Mouse (Mus musculus): ENCODE measurements around the gene Gm27021. TPM values are rescaled to one million over a fixed set of nuclear protein-coding genes. Genes with fewer than 3 reads are reported as not detected.
A peak's percentile ranks its signal among the peaks of the same experiment; 100 is the strongest.

The Gm27021 gene
- total RNA-seq, 2 experiments from 2014 or later = not detected

- no peak for DNase-seq
Observed at GRCm38 (mm10) chr8:120602672-120603071, 65.2 kb downstream of the Gm27021 start.

DNA sequence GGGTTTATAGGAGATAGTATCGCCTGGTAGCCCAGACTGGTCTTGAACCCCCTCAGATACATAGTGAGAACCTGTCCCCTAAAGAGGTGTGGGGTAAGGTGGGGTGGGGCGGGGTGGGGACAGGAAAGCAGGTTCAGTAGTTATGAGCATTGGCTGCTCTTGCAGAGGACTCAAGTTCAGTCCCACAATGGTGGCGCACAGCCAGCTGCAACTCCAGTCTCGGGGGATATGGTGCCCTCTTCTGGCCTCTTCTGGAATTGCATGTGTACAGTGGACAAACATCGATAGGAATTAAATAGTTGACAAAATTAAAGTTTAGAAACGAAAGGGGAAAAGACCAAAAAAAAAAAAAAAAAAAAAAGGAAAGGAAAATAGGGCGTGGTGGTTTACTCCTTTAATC is 68.4 kb downstream of the Gm27021 start:
- peak; percentile 82 to 93 for DNase-seq

DNA sequence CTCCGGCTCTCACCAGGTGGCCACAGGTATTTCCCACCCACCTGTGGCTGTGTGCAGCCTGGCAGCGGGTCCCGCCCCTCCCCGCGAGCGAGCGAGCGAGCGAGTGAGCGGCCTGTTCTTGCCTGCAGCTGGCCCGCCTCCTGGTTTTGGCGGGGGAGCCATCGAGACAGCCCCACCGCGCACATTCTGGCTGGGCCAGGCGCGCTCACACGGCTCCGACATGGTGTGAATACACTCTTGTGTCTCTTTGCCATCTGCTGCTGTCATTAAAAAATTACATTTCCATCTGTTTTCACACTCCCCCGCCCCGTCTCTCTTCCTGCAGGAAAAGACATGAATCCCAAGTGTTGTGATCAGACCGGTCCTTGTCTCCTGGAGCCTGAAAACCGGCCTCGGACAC is 69.3 kb downstream of the Gm27021 start:
- peak; percentile 29 to 38 for DNase-seq

DNA sequence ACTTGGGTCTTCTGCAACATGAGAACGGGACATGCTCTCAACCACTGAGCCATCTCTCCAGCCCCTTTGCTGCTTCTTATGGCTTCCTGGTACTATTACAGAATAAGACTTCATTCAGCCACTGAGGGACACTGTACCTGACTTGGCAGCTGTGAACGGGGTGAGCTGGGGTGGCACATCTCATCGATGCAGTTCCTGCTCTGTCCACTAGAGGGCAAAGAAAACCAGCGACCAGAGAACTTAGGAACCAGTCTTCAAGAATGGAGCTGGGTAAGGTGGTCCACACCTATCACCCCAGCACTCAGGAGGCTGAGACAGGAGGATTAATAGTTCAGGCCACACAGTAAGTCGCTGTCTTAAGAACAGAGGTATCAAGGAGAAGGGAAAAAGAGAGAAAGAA is 71.9 kb downstream of the Gm27021 start:
- DNase-seq = peak; percentile 44 to 82

DNA sequence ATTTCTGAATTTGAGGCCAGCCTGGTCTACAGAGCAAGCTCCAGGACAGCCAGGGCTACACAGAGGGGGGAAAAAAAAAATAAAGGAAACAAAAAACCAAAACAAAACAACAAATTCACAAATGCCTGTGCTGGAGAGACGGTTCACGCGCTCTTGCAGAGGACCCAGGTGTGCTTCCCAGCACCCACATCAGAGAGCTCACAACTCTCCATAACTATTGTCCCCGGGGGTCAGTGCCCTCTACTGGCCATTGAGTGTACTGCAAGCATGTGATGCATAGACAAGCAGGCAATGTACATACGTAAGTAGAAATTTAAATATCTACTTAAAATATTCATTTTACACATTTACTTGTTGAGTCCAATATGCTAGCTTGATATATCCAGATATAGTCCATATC is 73.3 kb downstream of the Gm27021 start:
- no peak for DNase-seq

DNA sequence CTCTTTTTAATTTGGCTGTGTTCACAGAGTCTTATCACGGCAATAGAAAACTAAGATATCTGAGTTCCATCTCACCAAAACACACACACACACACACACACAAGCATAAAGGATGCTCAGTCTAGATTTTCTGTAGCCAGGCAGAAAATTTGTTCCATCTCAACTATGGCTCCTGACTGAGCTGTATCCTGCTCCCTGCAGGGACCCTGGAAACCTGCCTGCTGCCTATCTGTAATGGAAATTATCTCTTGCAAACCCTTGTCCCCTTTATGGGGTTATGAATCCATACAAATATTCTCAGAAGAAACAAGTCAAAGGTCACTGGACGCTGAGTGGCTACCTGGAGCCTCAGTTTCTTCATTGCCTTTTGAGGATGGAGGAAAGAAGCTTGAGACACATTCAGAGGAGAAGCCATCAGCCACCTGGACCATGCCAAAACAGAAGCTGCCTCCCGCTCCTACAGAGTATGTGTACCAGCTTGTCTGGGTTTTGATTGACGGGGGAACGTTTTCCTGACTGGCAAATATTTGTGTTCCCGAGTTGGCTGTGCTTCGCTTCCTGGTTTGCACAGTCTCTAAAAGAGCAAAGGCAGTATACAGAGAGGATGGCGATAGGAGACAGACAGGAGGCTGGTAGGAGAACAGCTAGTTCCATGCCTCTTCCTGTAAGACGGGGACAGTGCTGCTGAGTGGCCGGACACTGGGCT is 76.1 kb downstream of the Gm27021 start:
- no peak for DNase-seq

DNA sequence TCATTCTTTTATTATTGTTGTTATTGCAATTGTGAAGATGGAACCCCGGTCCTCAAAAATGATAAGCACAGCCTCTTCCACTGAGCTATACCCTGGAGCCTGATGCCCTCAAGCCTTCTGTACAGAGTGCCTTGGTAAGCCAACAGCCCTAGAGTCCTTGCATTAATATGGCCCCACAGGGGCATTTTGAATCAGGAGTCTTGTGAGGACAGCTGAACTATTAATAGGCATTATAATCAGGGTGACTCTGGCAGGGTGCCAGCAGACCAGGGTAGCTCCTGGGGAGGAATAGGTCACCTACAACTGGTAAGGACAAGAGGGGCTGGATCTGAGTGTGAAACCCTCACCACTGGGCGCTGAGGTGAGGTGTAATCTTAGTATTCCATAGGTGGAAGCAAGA is 78.0 kb downstream of the Gm27021 start:
- peak; percentile 54 to 68 for DNase-seq

DNA sequence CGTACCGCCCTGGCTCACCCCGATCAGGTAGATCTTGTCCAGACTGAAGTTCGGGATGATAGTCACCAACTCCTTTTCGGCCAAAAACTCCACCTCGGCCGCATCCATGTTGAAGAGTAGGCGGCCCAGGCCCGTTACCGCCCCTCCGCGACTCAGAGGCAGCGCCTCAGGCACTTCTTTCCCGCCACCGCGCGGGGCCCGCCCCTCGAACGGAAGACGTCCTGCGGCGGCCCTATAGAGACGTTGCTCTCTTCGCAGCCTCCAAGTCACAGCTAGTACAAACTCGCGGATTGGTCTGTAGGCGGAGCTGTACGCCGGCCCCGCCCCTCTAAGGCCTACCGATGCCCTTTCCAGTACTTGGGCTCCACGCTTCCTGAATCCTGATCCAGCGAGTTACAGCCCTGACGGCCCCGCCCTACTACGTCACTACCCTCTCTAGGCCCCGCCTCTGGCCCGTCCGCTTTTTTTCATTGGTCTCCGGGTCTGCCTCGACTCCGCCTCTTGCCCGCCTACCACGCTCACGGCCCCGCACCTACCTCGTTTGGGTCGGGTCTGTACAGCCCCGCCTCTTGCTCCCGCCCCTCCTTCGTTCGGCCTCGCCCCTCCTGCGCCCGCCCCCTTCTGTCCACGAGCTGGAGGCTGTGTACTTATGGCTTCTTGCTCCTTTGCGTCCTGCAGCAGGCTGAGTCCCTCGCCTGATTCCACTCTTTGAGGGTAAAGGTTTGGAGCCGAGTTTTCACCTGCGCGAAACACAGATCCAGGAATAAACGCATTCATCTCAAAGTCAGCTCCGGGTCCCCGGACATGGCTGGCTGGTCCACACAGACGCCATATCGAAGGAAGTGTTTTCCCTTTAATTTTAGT is 78.7 kb downstream of the Gm27021 start, which contains the start of gene Gins2:
Gene Gins2 (minus strand): TSS at position 397 of the 864 bp plus-strand sequence.
- DNase-seq = peak; percentile 99 to 100

DNA sequence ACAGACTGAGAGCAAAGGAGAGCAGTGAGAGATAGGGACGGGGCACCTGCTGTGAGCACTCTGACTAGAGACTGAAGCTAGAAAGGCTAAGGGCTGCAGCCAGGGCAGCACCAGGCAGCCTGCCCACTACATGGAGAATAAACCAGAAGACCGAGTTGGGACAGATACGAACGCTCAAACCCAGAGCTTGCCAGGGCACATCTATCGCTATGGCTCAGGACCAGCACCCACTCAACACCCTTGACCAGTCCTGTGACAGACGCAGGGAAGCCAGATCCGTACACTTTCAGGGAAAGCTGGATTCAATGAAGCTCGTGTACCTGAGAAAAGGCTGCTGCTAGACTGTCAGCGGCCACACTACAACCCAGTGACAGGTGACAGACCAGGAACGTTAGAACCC is 82.4 kb downstream of the Gm27021 start:
- peak; percentile 76 to 78 for DNase-seq

DNA sequence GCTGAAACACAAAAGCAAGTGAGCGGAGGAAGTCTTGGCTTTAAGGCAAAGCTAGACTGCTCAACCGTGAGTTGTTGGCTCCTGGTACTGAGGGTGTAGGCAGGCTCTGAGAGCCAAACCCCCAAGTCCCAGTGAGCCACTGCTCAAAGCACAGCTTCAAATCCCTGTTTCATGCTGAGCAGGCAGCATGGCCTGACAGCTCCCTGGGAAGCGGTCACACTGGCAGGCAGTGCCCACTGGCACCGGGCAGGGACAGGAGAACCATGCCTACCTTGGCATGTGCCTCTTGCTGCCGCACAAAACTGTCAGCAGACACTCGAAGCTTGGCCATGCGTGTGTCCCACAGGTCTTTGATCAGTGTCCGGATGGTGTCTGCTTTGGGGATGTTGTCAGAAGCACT is 86.1 kb downstream of the Gm27021 start:
- peak; percentile 64 to 84 for DNase-seq

DNA sequence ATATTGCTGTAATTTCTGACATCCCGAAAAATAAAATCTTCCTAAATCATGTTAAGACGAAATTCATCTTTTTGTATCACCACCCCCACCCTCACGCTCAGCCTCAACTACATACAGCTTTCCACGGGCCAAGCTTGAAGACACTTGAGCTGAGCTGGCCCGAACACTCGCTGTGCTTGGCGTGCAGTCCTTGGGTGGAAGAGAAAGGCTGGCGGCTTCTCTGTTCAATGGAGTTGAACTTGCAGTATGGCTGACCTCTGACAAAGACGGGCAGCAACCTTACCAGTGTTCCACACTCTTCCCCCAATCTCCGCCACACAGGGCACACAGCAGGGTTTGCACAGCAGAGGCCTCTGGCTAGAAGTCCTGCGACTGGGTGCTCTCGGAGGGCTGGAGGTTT is 86.5 kb downstream of the Gm27021 start:
- no peak for DNase-seq

GRCm38 (mm10) chr8:120580336-120581000 is 87.4 kb downstream of the Gm27021 start:
- no peak for DNase-seq

GRCm38 (mm10) chr8:120577821-120578220 is 90.1 kb downstream of the Gm27021 start:
- DNase-seq = no peak

GRCm38 (mm10) chr8:120575801-120576200 is 92.1 kb downstream of the Gm27021 start:
- DNase-seq = no peak

DNA sequence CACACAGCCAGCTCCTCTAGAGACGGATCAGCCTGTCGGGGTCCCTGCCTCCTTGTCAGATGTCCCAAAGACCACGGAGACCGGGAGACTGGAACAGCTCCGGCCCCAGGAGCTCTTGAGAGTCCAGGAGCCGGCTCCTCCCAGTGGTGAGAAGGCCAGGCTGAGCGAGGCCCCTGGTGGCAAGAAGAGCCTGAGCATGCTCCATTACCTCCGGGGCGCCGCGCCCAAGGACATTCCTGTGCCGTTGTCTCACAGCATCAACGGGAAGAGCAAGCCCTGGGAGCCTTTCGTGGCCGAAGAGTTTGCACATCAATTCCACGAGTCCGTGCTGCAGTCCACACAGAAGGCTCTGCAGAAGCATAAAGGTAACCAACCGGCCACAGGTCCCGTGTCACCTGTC is 92.9 kb downstream of the Gm27021 start:
- DNase-seq = no peak

GRCm38 (mm10) chr8:120573866-120574265 is 94.0 kb downstream of the Gm27021 start:
- no peak for DNase-seq

DNA sequence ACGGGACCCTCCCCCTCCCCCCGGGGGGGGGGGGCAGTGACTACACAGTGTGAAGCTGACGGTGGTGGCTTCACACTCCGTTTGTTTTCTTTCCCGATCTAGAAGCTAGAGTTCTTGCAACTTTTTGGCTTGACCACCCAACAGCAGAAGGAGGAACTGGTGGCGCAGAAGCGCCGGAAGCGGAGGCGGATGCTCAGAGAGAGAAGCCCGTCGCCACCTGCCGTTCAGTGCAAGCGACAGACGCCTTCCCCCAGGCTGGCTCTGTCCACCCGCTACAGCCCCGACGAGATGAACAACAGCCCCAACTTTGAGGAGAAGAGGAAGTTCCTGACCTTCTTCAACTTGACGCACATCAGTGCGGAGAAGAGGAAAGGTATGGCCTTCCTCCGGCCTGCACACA is 95.3 kb downstream of the Gm27021 start:
- DNase-seq = no peak

DNA sequence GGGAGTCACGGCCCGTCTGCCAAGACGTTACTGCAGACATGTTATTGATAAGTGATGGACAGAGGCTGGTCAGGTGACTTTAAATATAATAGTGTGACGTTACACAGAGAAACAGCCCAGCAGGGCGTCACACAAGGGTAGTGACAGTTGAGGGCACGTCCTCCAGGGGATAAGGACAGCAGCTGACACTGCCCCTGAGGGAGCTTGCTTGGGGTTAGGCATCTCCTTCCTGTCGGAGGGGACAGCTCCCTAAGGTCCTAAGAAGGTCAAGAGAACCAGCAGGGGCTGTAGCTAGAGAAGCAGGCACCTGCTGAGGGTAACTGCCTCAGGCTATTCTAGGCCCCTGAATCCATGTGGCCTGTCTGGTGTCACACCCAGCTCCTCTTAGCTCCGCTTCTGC is 96.3 kb downstream of the Gm27021 start:
- DNase-seq = no peak

DNA sequence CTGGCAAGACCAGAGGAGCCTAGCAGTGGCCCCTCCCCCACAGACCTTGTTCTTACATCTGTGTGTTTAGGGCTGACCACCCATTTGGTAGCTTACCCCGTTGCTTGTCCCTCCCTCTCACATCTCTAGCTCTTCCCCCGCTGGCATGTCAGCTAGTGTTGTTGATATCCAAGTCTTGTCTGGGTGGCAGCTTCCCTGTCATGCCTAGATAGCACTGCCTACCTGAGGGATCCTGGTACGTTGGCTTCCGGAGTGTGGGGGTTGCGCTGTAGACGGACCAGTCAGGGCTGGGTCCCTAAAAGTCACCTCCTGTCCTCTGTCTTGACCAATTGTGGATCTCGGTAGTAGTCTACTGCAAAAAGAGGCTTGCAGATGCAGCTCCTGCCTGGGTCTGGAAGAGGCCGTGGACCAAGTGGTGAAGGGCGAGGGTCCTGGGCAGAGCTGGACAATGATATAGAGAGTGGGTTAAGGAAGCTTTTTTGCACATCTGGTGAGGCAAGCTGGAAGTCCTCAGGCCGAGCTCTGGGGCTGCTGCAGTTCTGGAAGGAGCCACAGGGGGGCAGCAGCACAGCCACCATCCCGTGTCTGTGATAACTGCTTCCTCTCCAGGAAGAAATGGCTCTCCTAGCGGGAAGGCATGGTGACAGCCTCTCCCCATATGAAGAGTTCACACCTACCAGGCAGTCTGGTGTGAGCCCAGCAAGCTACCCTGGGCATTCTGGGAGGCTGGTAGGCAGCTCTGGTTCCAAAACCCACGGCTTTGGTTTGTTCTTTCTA is 97.8 kb downstream of the Gm27021 start:
- DNase-seq = peak; percentile 72 to 85

- DNase-seq = no peak
Observed at GRCm38 (mm10) chr8:120569123-120569522, 98.8 kb downstream of the Gm27021 start.

- DNase-seq = no peak
Observed at GRCm38 (mm10) chr8:120568164-120568798, 99.6 kb downstream of the Gm27021 start.

GRCm38 (mm10) chr8:120567731-120568130 is 100.1 kb downstream of the Gm27021 start:
- DNase-seq = no peak
